Mouse (Mus musculus): Measurements from ENCODE around the gene Klhl7.

The Klhl7 gene

GRCm38 (mm10) chr5:24100106-24100809 lies at the start of gene Klhl7:
Klhl7 (plus strand) TSS chr5:24100605.
- no peaks in the 10 kb centered on the region for H3K36me3 ChIP-seq (ENCODE audit: insufficient read depth, low read length)
- peaks cover 51% of the 10 kb centered on the region for H3K4me1 ChIP-seq (replicated peaks; ENCODE audit: low read depth, low read length)
- H3K9me3 ChIP-seq (ENCODE audit: low read length), result no peaks in the 10 kb centered on the region
- TF ChIP-seq POU5F1 (IDR thresholded peaks at IDR 0.05; ENCODE audit: borderline replicate concordance, low read length) (no peak), NANOG (IDR thresholded peaks at IDR 0.05; ENCODE audit: borderline replicate concordance, low read length) (no peak), CTCF (conservative IDR thresholded peaks at IDR 0.05; ENCODE audit: low read length) (no peak)
- no peaks in the 10 kb centered on the region for H3K27me3 ChIP-seq (ENCODE audit: insufficient read depth, low read length)
- peak within 1 kb of the TSS; percentile 85 for H3K4me3 ChIP-seq (replicated peaks; ENCODE audit: low read length)

GRCm38 (mm10) chr5:24051755-24052675 lies 48.4 kb upstream of the Klhl7 start:
- no peak overlapping the region for H3K4me3 ChIP-seq (replicated peaks; ENCODE audit: low read length)
- no peaks in the 10 kb centered on the region for H3K9me3 ChIP-seq (ENCODE audit: low read length)
- H3K27me3 ChIP-seq (ENCODE audit: insufficient read depth, low read length), result no peaks in the 10 kb centered on the region
- H3K4me1 ChIP-seq (replicated peaks; ENCODE audit: low read depth, low read length), result peaks cover 5% of the 10 kb centered on the region; the same call in 1 of the 2 replicates
- TF ChIP-seq CTCF (conservative IDR thresholded peaks at IDR 0.05; ENCODE audit: low read length) (no peak), POU5F1 (IDR thresholded peaks at IDR 0.05; ENCODE audit: borderline replicate concordance, low read length) (no peak), NANOG (IDR thresholded peaks at IDR 0.05; ENCODE audit: borderline replicate concordance, low read length) (no peak)
- no peaks in the 10 kb centered on the region for H3K36me3 ChIP-seq (ENCODE audit: insufficient read depth, low read length)

- H3K4me3 ChIP-seq (replicated peaks; ENCODE audit: low read length), result no peak overlapping the region
Observed at GRCm38 (mm10) chr5:24053245-24054190, 46.9 kb upstream of the Klhl7 start.

GRCm38 (mm10) chr5:24054382-24054781 lies 46.0 kb upstream of the Klhl7 start:
- Histone ChIP-seq H3K27me3 (ENCODE audit: insufficient read depth, low read length) (no peaks in the 10 kb centered on the region), H3K9me3 (ENCODE audit: low read length) (no peaks in the 10 kb centered on the region), H3K4me1 (replicated peaks; ENCODE audit: low read depth, low read length) (peaks cover 5% of the 10 kb centered on the region; the same call in 1 of the 2 replicates), H3K36me3 (ENCODE audit: insufficient read depth, low read length) (no peaks in the 10 kb centered on the region), H3K4me3 (replicated peaks; ENCODE audit: low read length) (no peak overlapping the region)
- no peak for TF ChIP-seq CTCF (conservative IDR thresholded peaks at IDR 0.05; ENCODE audit: low read length)
- no peak for TF ChIP-seq POU5F1 (IDR thresholded peaks at IDR 0.05; ENCODE audit: borderline replicate concordance, low read length)
- TF ChIP-seq NANOG (IDR thresholded peaks at IDR 0.05; ENCODE audit: borderline replicate concordance, low read length), result no peak

More at GRCm38 (mm10) chr5:24053245-24054190, 46.9 kb upstream of the Klhl7 start:
- TF ChIP-seq NANOG (IDR thresholded peaks at IDR 0.05; ENCODE audit: borderline replicate concordance, low read length) (no peak), POU5F1 (IDR thresholded peaks at IDR 0.05; ENCODE audit: borderline replicate concordance, low read length) (no peak), CTCF (conservative IDR thresholded peaks at IDR 0.05; ENCODE audit: low read length) (no peak)
- Histone ChIP-seq H3K4me1 (replicated peaks; ENCODE audit: low read depth, low read length) (peaks cover 5% of the 10 kb centered on the region; the same call in 1 of the 2 replicates), H3K27me3 (ENCODE audit: insufficient read depth, low read length) (no peaks in the 10 kb centered on the region), H3K36me3 (ENCODE audit: insufficient read depth, low read length) (no peaks in the 10 kb centered on the region), H3K9me3 (ENCODE audit: low read length) (no peaks in the 10 kb centered on the region)

- peaks cover 5% of the 10 kb centered on the region; the same call in 1 of the 2 replicates for H3K4me1 ChIP-seq (replicated peaks; ENCODE audit: low read depth, low read length)
Observed at GRCm38 (mm10) chr5:24056865-24057264, 43.5 kb upstream of the Klhl7 start.

GRCm38 (mm10) chr5:24057592-24057991 lies 42.8 kb upstream of the Klhl7 start:
- no peaks in the 10 kb centered on the region for H3K9me3 ChIP-seq (ENCODE audit: low read length)
- no peaks in the 10 kb centered on the region for H3K27me3 ChIP-seq (ENCODE audit: insufficient read depth, low read length)
- no peak overlapping the region for H3K4me3 ChIP-seq (replicated peaks; ENCODE audit: low read length)
- H3K36me3 ChIP-seq (ENCODE audit: insufficient read depth, low read length), result no peaks in the 10 kb centered on the region
- no peaks in the 10 kb centered on the region for H3K4me1 ChIP-seq (replicated peaks; ENCODE audit: low read depth, low read length)
- no peak for TF ChIP-seq POU5F1 (IDR thresholded peaks at IDR 0.05; ENCODE audit: borderline replicate concordance, low read length)
- peak; percentile 54 for TF ChIP-seq CTCF (conservative IDR thresholded peaks at IDR 0.05; ENCODE audit: low read length)
- no peak for TF ChIP-seq NANOG (IDR thresholded peaks at IDR 0.05; ENCODE audit: borderline replicate concordance, low read length)

More at GRCm38 (mm10) chr5:24056865-24057264, 43.5 kb upstream of the Klhl7 start:
- Histone ChIP-seq H3K9me3 (ENCODE audit: low read length) (no peaks in the 10 kb centered on the region), H3K36me3 (ENCODE audit: insufficient read depth, low read length) (no peaks in the 10 kb centered on the region), H3K27me3 (ENCODE audit: insufficient read depth, low read length) (no peaks in the 10 kb centered on the region), H3K4me3 (replicated peaks; ENCODE audit: low read length) (no peak overlapping the region)
- TF ChIP-seq NANOG (IDR thresholded peaks at IDR 0.05; ENCODE audit: borderline replicate concordance, low read length) (no peak), CTCF (conservative IDR thresholded peaks at IDR 0.05; ENCODE audit: low read length) (no peak), POU5F1 (IDR thresholded peaks at IDR 0.05; ENCODE audit: borderline replicate concordance, low read length) (no peak)

GRCm38 (mm10) chr5:24060949-24061348 lies 39.5 kb upstream of the Klhl7 start:
- H3K9me3 ChIP-seq (ENCODE audit: low read length), result no peaks in the 10 kb centered on the region
- H3K36me3 ChIP-seq (ENCODE audit: insufficient read depth, low read length), result no peaks in the 10 kb centered on the region
- no peak for TF ChIP-seq POU5F1 (IDR thresholded peaks at IDR 0.05; ENCODE audit: borderline replicate concordance, low read length)
- TF ChIP-seq CTCF (conservative IDR thresholded peaks at IDR 0.05; ENCODE audit: low read length), result no peak
- no peak for TF ChIP-seq NANOG (IDR thresholded peaks at IDR 0.05; ENCODE audit: borderline replicate concordance, low read length)
- H3K27me3 ChIP-seq (ENCODE audit: insufficient read depth, low read length), result no peaks in the 10 kb centered on the region
- H3K4me3 ChIP-seq (replicated peaks; ENCODE audit: low read length), result no peak overlapping the region
- peaks cover 14% of the 10 kb centered on the region for H3K4me1 ChIP-seq (replicated peaks; ENCODE audit: low read depth, low read length)

Measured in E14TG2a.4 (cell line).